Mouse (Mus musculus) CH12.LX (cell line): Measurements from ENCODE around the gene Usp7.
"Not testable (repeated sequence)": the region's sequence is repeated elsewhere in the genome, so short reads cannot be mapped to it uniquely, and the experiment has no call there.

Experiments
- CTCF ChIP-seq, 2 experiments: IDR thresholded peaks in 1 of 2; conservative IDR thresholded peaks in 1 of 2; 2 replicates each; pipeline ENCODE4 v1.5.1; 2011 to 2012; ENCODE audit warnings: low read depth in 2 of 2, low read length in 2 of 2, improper control_type of control experiment in 1 of 2, inconsistent platforms in 1 of 2, mild to moderate bottlenecking in 1 of 2, moderate library complexity in 1 of 2
- MYC ChIP-seq: IDR thresholded peaks from 2 replicates; pipeline ENCODE4 v1.6.1; 2011; ENCODE audit warnings: low read depth, mild to moderate bottlenecking, improper control_type of control experiment, low read length
- RCOR1 ChIP-seq: conservative IDR thresholded peaks from 2 replicates; pipeline ENCODE4 v1.6.1; 2012; ENCODE audit warnings: low read depth, mild to moderate bottlenecking, inconsistent platforms, low read length, improper control_type of control experiment

DNA sequence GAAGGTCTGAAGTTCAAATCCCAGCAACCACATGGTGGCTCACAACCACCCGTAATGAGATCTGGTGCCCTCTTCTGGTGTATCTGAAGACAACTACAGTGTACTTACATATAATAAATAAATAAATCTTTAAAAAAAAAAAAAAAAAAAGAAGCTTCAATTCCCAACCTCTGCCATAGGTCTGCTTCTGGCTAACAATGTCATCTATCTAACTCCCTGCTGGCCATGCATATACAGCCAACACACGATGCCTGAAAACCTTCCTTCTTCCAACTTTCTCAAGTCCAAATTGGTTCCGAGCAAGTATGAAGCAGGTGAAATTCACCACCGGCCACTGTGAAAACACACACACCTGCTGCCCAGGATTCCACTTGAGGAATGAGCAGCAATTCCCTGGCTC, 59.7 kb downstream of the Usp7 start:
- TF ChIP-seq CTCF (conservative IDR thresholded peaks at IDR 0.05 in 1 of 2, IDR thresholded peaks at IDR 0.05 in 1 of 2; ENCODE audit: low read depth in 2 of 2, low read length in 2 of 2): 0 out of 4 replicates have a peak, but pooled peaks of 1 of the 2 experiments have one; percentile 7
- TF ChIP-seq RCOR1, MYC: not testable (repeated sequence)
